Mouse (Mus musculus) MEL (cell line): ENCODE data around the gene Rps3. TPM values are rescaled to one million over a fixed set of nuclear protein-coding genes. Genes with fewer than 3 reads are reported as not detected.

ENCODE experiments used
- DNase-seq: peaks from one replicate; pipeline ENCODE4 v3.0.0; 2011; ENCODE audit warnings: low read depth, low spot score
- H3K27ac ChIP-seq: 2 replicates; pipeline ENCODE4 v1.5.1; 2012; ENCODE audit warnings: low read depth, mild to moderate bottlenecking, control low read depth, low read length, moderate library complexity; ENCODE audit not compliant: control insufficient read depth
- H3K27me3 ChIP-seq, 2 experiments: fragments of 150-350 bp in 1 of 2; sonication (generic) in 1 of 2; 2 replicates each; pipeline ENCODE4 v1.6.1; 2012; ENCODE audit warnings: low read length in 2 of 2, mild to moderate bottlenecking in 2 of 2, improper control_type of control experiment in 1 of 2, moderate library complexity in 1 of 2; ENCODE audit not compliant: insufficient read depth in 2 of 2, control insufficient read depth in 1 of 2
- H3K36me3 ChIP-seq, 2 experiments: 2 replicates each; pipeline ENCODE4 v1.6.1; 2012 to 2014; ENCODE audit warnings: low read length in 2 of 2, improper control_type of control experiment in 1 of 2, inconsistent platforms in 1 of 2, mild to moderate bottlenecking in 1 of 2; ENCODE audit not compliant: insufficient read depth in 2 of 2, control insufficient read depth in 1 of 2
- H3K4me1 ChIP-seq, 2 experiments: fragments of 150-350 bp in 1 of 2; sonication (generic) in 1 of 2; 2 replicates each; pipeline ENCODE4 v1.6.1; 2012; ENCODE audit warnings: low read length in 2 of 2, improper control_type of control experiment in 1 of 2, mild to moderate bottlenecking in 1 of 2; ENCODE audit not compliant: insufficient read depth in 2 of 2, control insufficient read depth in 1 of 2
- H3K4me3 ChIP-seq, 2 experiments: fragments of 150-350 bp in 1 of 2; sonication (generic) in 1 of 2; 2 replicates each; pipeline ENCODE4 v1.5.1; 2012; ENCODE audit warnings: low read depth in 2 of 2, low read length in 2 of 2, mild to moderate bottlenecking in 2 of 2, moderate library complexity in 2 of 2, control low read depth in 1 of 2, improper control_type of control experiment in 1 of 2; ENCODE audit not compliant: control insufficient read depth in 1 of 2, insufficient read depth in 1 of 2
- H3K79me2 ChIP-seq: 2 replicates; pipeline ENCODE4 v1.6.1; 2012; ENCODE audit warnings: mild to moderate bottlenecking, low read length, moderate library complexity; ENCODE audit not compliant: control insufficient read depth, poor library complexity, insufficient read depth
- H3K9ac ChIP-seq: 2 replicates; pipeline ENCODE4 v1.6.1; 2012; ENCODE audit warnings: low read depth, mild to moderate bottlenecking, control low read depth, low read length, moderate library complexity; ENCODE audit not compliant: control insufficient read depth, poor library complexity, severe bottlenecking
- H3K9me3 ChIP-seq: fragments of 150-350 bp; sonication (generic); replicated peaks from 2 replicates; pipeline ENCODE4 v1.6.1; 2012; ENCODE audit warnings: mild to moderate bottlenecking, low read length, improper control_type of control experiment, moderate library complexity; ENCODE audit not compliant: insufficient read depth
- ELF1 ChIP-seq: IDR thresholded peaks from 2 replicates; pipeline ENCODE4 v1.6.1; 2014; ENCODE audit warnings: low read depth, mild to moderate bottlenecking, inconsistent platforms, low read length, improper control_type of control experiment, moderate library complexity
- EP300 ChIP-seq, 2 experiments: IDR thresholded peaks; 2 replicates each; pipeline ENCODE4 v1.6.1; 2011; ENCODE audit warnings: improper control_type of control experiment in 2 of 2, low read length in 2 of 2, low read depth in 1 of 2, mild to moderate bottlenecking in 1 of 2
- JUND ChIP-seq: IDR thresholded peaks from 2 replicates; pipeline ENCODE4 v1.6.1; 2011; ENCODE audit warnings: low read depth, mild to moderate bottlenecking, improper control_type of control experiment, low read length
- MAFK ChIP-seq: IDR thresholded peaks from 2 replicates; pipeline ENCODE4 v1.6.1; 2011; ENCODE audit warnings: low read depth, mild to moderate bottlenecking, low read length, improper control_type of control experiment, borderline replicate concordance
- MAZ ChIP-seq: IDR thresholded peaks from 2 replicates; pipeline ENCODE4 v1.6.1; 2012; ENCODE audit warnings: low read depth, mild to moderate bottlenecking, inconsistent platforms, low read length, improper control_type of control experiment
- MEF2A ChIP-seq: IDR thresholded peaks from 2 replicates; pipeline ENCODE4 v1.6.1; 2014; ENCODE audit warnings: low read depth, mild to moderate bottlenecking, inconsistent platforms, low read length, improper control_type of control experiment; ENCODE audit not compliant: poor library complexity, insufficient replicate concordance, severe bottlenecking; ENCODE audit errors: extremely low read depth
- MYB ChIP-seq: IDR thresholded peaks from 2 replicates; pipeline ENCODE4 v1.6.1; 2011; ENCODE audit warnings: mild to moderate bottlenecking, low read depth, low read length, improper control_type of control experiment
- MYC ChIP-seq: IDR thresholded peaks from 2 replicates; pipeline ENCODE4 v1.6.1; 2011; ENCODE audit warnings: low read depth, mild to moderate bottlenecking, low read length, improper control_type of control experiment, moderate library complexity
- NELFE ChIP-seq: IDR thresholded peaks from 2 replicates; pipeline ENCODE4 v1.6.1; 2011; ENCODE audit warnings: low read depth, low read length, improper control_type of control experiment
- NRF1 ChIP-seq: IDR thresholded peaks from 2 replicates; pipeline ENCODE4 v1.6.1; 2014; ENCODE audit warnings: low read depth, mild to moderate bottlenecking, inconsistent platforms, low read length, improper control_type of control experiment, moderate library complexity; ENCODE audit not compliant: poor library complexity, insufficient read depth, severe bottlenecking
- POLR2AphosphoS2 ChIP-seq: IDR thresholded peaks from 2 replicates; pipeline ENCODE4 v1.6.1; 2011; ENCODE audit warnings: low read length, improper control_type of control experiment
- RCOR1 ChIP-seq: IDR thresholded peaks from 2 replicates; pipeline ENCODE4 v1.6.1; 2012; ENCODE audit warnings: low read depth, mild to moderate bottlenecking, inconsistent platforms, low read length, improper control_type of control experiment
- TCF12 ChIP-seq: IDR thresholded peaks from 2 replicates; pipeline ENCODE4 v1.6.1; 2014; ENCODE audit warnings: low read depth, mild to moderate bottlenecking, inconsistent platforms, low read length, improper control_type of control experiment, moderate library complexity
- USF1 ChIP-seq: IDR thresholded peaks from 2 replicates; pipeline ENCODE4 v1.6.1; 2014; ENCODE audit warnings: low read depth, mild to moderate bottlenecking, inconsistent platforms, low read length, improper control_type of control experiment, moderate library complexity
- ZC3H11A ChIP-seq: IDR thresholded peaks from 2 replicates; pipeline ENCODE4 v1.6.1; 2012; ENCODE audit warnings: low read depth, mild to moderate bottlenecking, inconsistent platforms, low read length, improper control_type of control experiment
- ZMIZ1 ChIP-seq: IDR thresholded peaks from 2 replicates; pipeline ENCODE4 v1.6.1; 2012; ENCODE audit warnings: low read depth, mild to moderate bottlenecking, inconsistent platforms, low read length, improper control_type of control experiment, moderate library complexity
- polyA plus RNA-seq, 2 experiments: library from polyadenylated mRNA; stranded (reverse) in 1 of 2; unstranded in 1 of 2; fragments of >175 nt in 1 of 2; fragments of >200 nt in 1 of 2; gene quantifications; 2 replicates each; pipeline versions ENCODE4 v1.2.1 to v1.2.4; 2012; ENCODE audit warnings: low replicate concordance in 2 of 2, low read depth in 1 of 2; ENCODE audit not compliant: insufficient read length in 2 of 2, insufficient read depth in 1 of 2, missing spikeins in 1 of 2
- total RNA-seq: library from RNA; depleted of rRNA; stranded (reverse); fragments of 300-350 nt; gene quantifications from 2 replicates; pipeline ENCODE4 v1.2.3, GENCODE M21; 2012

Rps3 gene
- total and polyA plus RNA-seq, 3 experiments = 157 to 2,287 (median 1,899) TPM

- H3K4me3 ChIP-seq = no peak overlapping the region
- no peak overlapping the region for H3K9ac ChIP-seq
- TF ChIP-seq TCF12 = no peak
- TF ChIP-seq MAZ = no peak
- no peak for TF ChIP-seq EP300 (IDR thresholded peaks at IDR 0.05; ENCODE audit: low read depth in 1 of 2, low read length in 2 of 2)
- TF ChIP-seq MEF2A = no peak
- TF ChIP-seq JUND = no peak
- no peak for TF ChIP-seq USF1
- no peak for TF ChIP-seq ZC3H11A
- no peak for TF ChIP-seq ELF1
- no peak for TF ChIP-seq POLR2AphosphoS2
- no peak for TF ChIP-seq NELFE
- no peak for TF ChIP-seq RCOR1
- TF ChIP-seq MYC = no peak
- no peaks in the 10 kb centered on the region for H3K4me1 ChIP-seq
- H3K36me3 ChIP-seq = no peaks in the 10 kb centered on the region
- no peak for DNase-seq
- peaks cover 0 to 3% of the 10 kb centered on the region in 2 experiments; a peak in 1 of 4 replicates for H3K27me3 ChIP-seq
- no peaks in the 10 kb centered on the region for H3K9me3 ChIP-seq
- H3K79me2 ChIP-seq = no peaks in the 10 kb centered on the region
- no peak overlapping the region for H3K27ac ChIP-seq
Measured at GRCm38 (mm10) chr7:99489708-99490107, 6.2 kb upstream of the Rps3 start.

GRCm38 (mm10) chr7:99484679-99485078 is 1.1 kb upstream of the Rps3 start:
- no peaks in the 10 kb centered on the region for H3K9me3 ChIP-seq
- no peak overlapping the region for H3K4me3 ChIP-seq
- H3K9ac ChIP-seq = no peak overlapping the region
- H3K27me3 ChIP-seq = peaks cover 0 to 2% of the 10 kb centered on the region in 2 experiments; a peak in 1 of 4 replicates
- H3K36me3 ChIP-seq = peaks cover 14 to 19% of the 10 kb centered on the region in 2 experiments
- TF ChIP-seq NELFE (no peak), NRF1 (no peak), MAFK (no peak), ZMIZ1 (no peak), ELF1 (no peak), JUND (no peak), MYB (no peak), EP300 (IDR thresholded peaks at IDR 0.05; ENCODE audit: low read depth in 1 of 2, low read length in 2 of 2) (no peak), POLR2AphosphoS2 (no peak)
- no peak overlapping the region for H3K27ac ChIP-seq
- DNase-seq = no peak
- H3K4me1 ChIP-seq = peaks cover 0 to 12% of the 10 kb centered on the region in 2 experiments; a peak in 2 of 4 replicates
- peaks cover 34% of the 10 kb centered on the region for H3K79me2 ChIP-seq
